Mouse (Mus musculus) megakaryocyte, embryonic 14.5 days (primary cell): Measurements from ENCODE around the gene Rptor.

Experiments
- FLI1 ChIP-seq: IDR thresholded peaks from 2 replicates; pipeline ENCODE4 v1.6.1; 2012; ENCODE audit warnings: low read length, inconsistent platforms, mixed read lengths
- GATA1 ChIP-seq: IDR thresholded peaks from 3 replicates; pipeline ENCODE4 v1.6.1; 2012; ENCODE audit warnings: mixed read lengths, low read length, inconsistent platforms, borderline replicate concordance

DNA sequence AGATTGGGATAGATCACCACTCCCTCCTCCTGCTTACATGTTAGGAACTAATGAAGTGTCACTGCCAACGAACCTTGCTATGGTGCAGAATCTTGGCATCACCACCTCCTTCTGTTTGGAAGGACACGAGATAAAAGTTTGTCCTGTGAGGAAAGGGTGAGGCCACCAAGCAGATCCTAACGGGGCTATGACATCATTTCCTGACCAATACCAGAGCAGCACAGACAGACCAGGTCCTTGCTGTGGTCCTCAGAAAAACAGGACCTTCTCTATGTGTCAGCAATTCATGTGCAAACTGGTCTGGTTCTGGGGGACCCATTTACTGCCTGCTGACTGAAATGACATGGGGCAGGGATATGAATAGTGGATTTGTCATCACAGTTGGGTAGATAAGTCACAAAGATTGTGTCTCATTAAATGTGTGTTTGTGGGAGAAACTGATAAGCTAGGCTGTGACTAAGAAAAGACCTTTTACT lies 214.7 kb downstream of the Rptor start:
- no peak for TF ChIP-seq GATA1
- TF ChIP-seq FLI1: no peak
